Mouse (Mus musculus) intestine, embryonic 14.5 days (tissue): ENCODE measurements at regions not wholly inside any gene's neighbourhood (a gene's known extent, or its start where the extent isn't known, plus 50 kb on each side); places are given as distances from the start of the nearest gene placed in this dataset.

Experiments used
- ATAC-seq: fragments of 200-750 bp; cut with Nextera tagmentation; replicated peaks from 2 replicates; pipeline ENCODE4 v1.8.0; 2017; ENCODE audit warnings: low read depth, moderate number of reproducible peaks, moderate TSS enrichment, moderate library complexity; ENCODE audit not compliant: low FRiP score, low TSS enrichment
- DNase-seq: peaks from one replicate; pipeline ENCODE4 v3.0.0-alpha.2; 2018; ENCODE audit warnings: low spot score
- H3K27ac ChIP-seq: fragments of 300-500 bp; sonication (generic); 2 replicates; pipeline ENCODE4 v1.5.1; 2014; ENCODE audit warnings: low read depth, mild to moderate bottlenecking, control low read depth
- H3K27me3 ChIP-seq: fragments of 300-500 bp; sonication (generic); replicated peaks from 2 replicates; pipeline ENCODE4 v1.6.1; 2014; ENCODE audit warnings: low read length, control low read depth; ENCODE audit not compliant: control insufficient read depth, insufficient read depth
- H3K36me3 ChIP-seq: fragments of 300-500 bp; sonication (generic); 2 replicates; pipeline ENCODE4 v1.6.1; 2014; ENCODE audit warnings: low read length, control low read depth; ENCODE audit not compliant: control insufficient read depth, insufficient read depth
- H3K4me1 ChIP-seq: fragments of 300-500 bp; sonication (generic); replicated peaks from 2 replicates; pipeline ENCODE4 v1.6.1; 2014; ENCODE audit warnings: low read length, control low read depth, mixed read lengths; ENCODE audit not compliant: control insufficient read depth, insufficient read depth
- H3K4me2 ChIP-seq: fragments of 300-500 bp; sonication (generic); 2 replicates; pipeline ENCODE4 v1.6.1; 2014; ENCODE audit warnings: low read length
- H3K4me3 ChIP-seq: fragments of 300-500 bp; sonication (generic); 2 replicates; pipeline ENCODE4 v1.5.1; 2014; ENCODE audit warnings: low read depth, low read length, control low read depth, mixed read lengths
- H3K9ac ChIP-seq: fragments of 300-500 bp; sonication (generic); 2 replicates; pipeline ENCODE4 v1.6.1; 2014; ENCODE audit warnings: mild to moderate bottlenecking, low read length
- H3K9me3 ChIP-seq: fragments of 300-500 bp; sonication (generic); 2 replicates; pipeline ENCODE4 v1.6.1; 2016; ENCODE audit warnings: low read length, control low read depth; ENCODE audit not compliant: control insufficient read depth
- WGBS: fragments of 180-500 bp; shearing (Covaris S2); extraction: QIAGEN DNeasy Blood & Tissue Kit; methylation state at CpG from one replicate; pipeline ENCODE4 v1.1.7; 2014; 5-methylcytosine and 5-hydroxymethylcytosine counted together

DNA sequence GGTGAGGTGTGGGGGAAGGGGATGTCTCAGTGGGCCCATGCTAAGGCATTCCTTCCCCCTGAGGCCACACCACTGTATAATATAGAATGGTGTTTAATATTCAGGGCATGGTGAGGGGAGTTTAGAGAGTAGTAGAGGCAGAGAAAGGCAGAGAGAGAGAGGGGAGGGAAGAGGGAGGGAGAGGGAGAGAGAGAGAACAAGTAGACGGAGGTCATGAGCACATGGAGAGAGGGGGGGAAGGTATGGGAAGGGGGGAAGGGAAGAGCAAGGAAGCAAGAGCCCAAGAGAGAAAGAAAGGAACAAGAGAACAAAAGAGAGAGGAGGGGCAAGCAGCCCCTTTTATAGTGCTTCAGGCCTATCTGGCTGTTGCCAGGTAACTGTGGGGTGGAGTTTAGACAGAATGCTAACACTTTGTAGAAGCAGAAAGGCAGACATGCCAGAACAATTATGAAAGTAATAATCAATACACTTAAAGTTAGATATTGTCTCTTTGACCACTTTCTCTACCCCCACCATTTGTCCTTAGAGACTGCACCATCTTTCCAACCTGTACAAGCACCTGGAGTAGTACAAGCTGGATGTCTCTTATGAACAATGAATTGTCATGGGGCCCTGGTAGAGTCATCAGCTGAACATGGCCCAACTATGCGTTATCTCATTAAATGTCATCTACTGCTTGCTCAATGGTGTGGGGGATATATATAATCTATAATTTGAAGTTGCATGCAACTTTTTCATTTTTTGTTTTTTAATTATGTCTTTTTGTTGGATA, 422.6 kb downstream of the Nbas start:
- H3K27ac ChIP-seq = no peak overlapping the region
- H3K4me2 ChIP-seq = no peak overlapping the region
- no peaks in the 10 kb centered on the region for H3K9me3 ChIP-seq
- no peak overlapping the region for H3K4me3 ChIP-seq
- no peak overlapping the region for H3K9ac ChIP-seq
- DNase-seq = no peak
- no peaks in the 10 kb centered on the region for H3K27me3 ChIP-seq
- no peaks in the 10 kb centered on the region for H3K36me3 ChIP-seq
- ATAC-seq = no peak
- H3K4me1 ChIP-seq = no peaks in the 10 kb centered on the region
- 81% methylated on average over 2 of the region's 2 CpGs for WGBS

DNA sequence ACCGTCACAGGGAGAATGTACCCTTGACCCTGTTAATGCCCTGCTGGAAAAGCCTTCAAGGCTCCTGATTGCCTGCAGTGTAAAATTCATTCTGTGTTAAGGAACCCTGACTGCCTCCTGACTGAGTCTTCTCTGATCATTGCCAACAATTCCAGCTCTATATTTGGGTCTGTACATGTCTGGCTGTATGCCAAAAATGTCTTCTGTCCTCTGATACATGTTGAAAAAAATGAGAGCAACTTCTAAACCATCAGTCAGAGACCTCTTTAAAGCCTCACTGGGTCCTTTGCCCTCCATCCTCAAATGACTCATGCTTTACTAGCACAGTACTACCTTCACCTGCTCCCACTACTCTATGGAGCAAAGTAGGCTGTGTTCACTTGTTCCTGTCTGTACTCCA, 408.3 kb downstream of the Nbas start:
- H3K27me3 ChIP-seq = no peaks in the 10 kb centered on the region
- H3K36me3 ChIP-seq = no peaks in the 10 kb centered on the region
- H3K4me2 ChIP-seq = no peak overlapping the region
- H3K9me3 ChIP-seq = no peaks in the 10 kb centered on the region
- 50% methylated on average over 1 of the region's 1 CpGs for WGBS
- DNase-seq (no peak), ATAC-seq (no peak)
- H3K4me1 ChIP-seq = no peaks in the 10 kb centered on the region
- no peak overlapping the region for H3K27ac ChIP-seq
- no peak overlapping the region for H3K9ac ChIP-seq
- H3K4me3 ChIP-seq = no peak overlapping the region

DNA sequence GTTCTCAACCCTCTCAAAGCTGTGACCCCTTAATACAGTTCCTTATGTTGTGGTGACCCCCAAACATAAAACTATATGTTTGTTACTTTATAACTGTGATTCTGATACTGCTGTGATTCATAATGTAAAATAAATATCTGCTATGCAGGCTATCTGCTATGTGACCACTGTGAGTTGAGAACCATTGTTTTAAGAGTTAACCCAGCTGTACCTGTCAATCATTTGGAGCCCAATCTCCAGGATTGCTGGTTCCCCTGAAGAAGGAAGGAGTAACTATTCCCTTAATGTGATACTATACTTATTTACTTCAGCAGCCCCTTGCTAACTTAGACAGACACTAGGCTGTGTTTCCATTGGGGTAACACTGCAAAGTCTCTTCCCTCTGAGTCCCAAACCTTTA, 400.5 kb downstream of the Nbas start:
- H3K27me3 ChIP-seq = no peaks in the 10 kb centered on the region
- no peak overlapping the region for H3K4me2 ChIP-seq
- ATAC-seq = no peak

DNA sequence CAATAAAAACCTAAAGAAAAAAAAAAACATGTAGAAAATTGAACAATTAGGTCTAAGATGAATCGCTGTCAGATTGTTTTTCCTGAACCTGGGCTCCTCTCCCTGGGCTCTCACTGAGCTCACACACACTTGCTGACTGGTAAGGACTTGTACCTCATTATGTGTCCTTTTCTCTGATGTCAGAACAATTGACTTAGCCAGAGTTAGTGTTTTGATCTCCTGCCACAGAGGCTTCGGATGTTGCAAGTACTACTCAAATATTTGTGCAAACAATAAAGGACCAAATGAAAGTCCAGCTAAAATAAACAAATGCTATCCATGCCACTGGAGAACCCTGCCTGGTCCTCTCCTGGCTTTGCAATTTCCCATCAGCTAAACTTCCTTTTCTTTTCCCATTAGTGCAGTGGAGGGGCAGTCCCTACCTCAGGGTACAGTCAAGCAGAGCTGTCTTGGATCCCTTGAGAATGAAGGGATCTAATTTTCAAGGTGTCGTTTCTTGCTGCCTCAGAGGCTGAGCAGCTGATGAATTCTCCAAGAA, 399.6 kb downstream of the Nbas start:
- Histone ChIP-seq H3K27ac (no peak overlapping the region), H3K4me3 (no peak overlapping the region), H3K36me3 (no peaks in the 10 kb centered on the region), H3K9me3 (no peaks in the 10 kb centered on the region), H3K4me2 (no peak overlapping the region), H3K4me1 (no peaks in the 10 kb centered on the region), H3K27me3 (no peaks in the 10 kb centered on the region), H3K9ac (no peak overlapping the region)
- DNase-seq (no peak), ATAC-seq (no peak)
- WGBS = 63% methylated on average over 3 of the region's 3 CpGs

More for the DNA sequence above, 400.5 kb downstream of the Nbas start:
- no peak for DNase-seq
- Histone ChIP-seq H3K36me3 (no peaks in the 10 kb centered on the region), H3K4me3 (no peak overlapping the region), H3K9me3 (no peaks in the 10 kb centered on the region), H3K27ac (no peak overlapping the region), H3K4me1 (no peaks in the 10 kb centered on the region), H3K9ac (no peak overlapping the region)

DNA sequence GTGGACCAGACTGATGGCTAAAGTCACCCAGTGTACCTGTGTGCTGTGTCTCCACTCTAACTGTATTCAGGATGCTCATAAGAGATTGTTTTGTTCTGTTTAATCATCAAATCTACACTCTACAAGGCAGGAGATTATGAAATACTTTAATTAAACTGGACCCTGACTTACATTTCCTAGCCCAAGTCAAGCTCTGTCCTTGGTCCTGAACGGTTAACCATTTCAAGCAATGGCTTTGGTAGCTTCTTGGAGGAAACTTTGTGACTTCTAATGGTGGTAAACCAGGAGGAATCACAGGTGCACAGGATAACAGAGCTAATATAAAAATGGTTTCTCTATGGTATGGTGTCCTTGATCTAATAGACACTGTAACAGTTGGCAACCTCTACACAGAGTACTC, 370.4 kb downstream of the Nbas start:
- DNase-seq = peak; percentile 65

More for the DNA sequence above, 370.4 kb downstream of the Nbas start:
- Histone ChIP-seq H3K4me1 (peaks cover under 1% of the 10 kb centered on the region; the same call in 1 of the 2 replicates), H3K9me3 (no peaks in the 10 kb centered on the region), H3K36me3 (no peaks in the 10 kb centered on the region), H3K27me3 (no peaks in the 10 kb centered on the region), H3K27ac (no peak overlapping the region), H3K4me3 (no peak overlapping the region), H3K4me2 (no peak overlapping the region), H3K9ac (no peak overlapping the region)
- WGBS = 68% methylated on average over 1 of the region's 1 CpGs
- no peak for ATAC-seq
